Mouse (Mus musculus): ENCODE data around the gene Tspoap1.

GRCm38 (mm10) chr11:87712188-87712587, 48.2 kb upstream of the Tspoap1 start:
- TF ChIP-seq POLR2A (IDR thresholded peaks at IDR 0.05; ENCODE audit: control insufficient read depth, extremely low read depth, insufficient read depth, low read length, poor library complexity) (no peak), CTCF (IDR thresholded peaks at IDR 0.05; ENCODE audit: borderline replicate concordance, control insufficient read depth, extremely low read depth, insufficient read depth, low read length, poor library complexity) (no peak)
